Mouse (Mus musculus) embryonic fibroblast, embryonic 13.5 days (primary cell): ENCODE results near the gene Arhgap33.

Source experiments
- CTCF ChIP-seq: IDR thresholded peaks from 2 replicates; pipeline ENCODE4 v1.5.1; 2011; ENCODE audit warnings: mild to moderate bottlenecking, control low read depth, low read length, moderate library complexity, borderline replicate concordance; ENCODE audit not compliant: insufficient read depth
- POLR2A ChIP-seq: IDR thresholded peaks from 2 replicates; pipeline ENCODE4 v1.6.1; 2011; ENCODE audit warnings: low read depth, mild to moderate bottlenecking, control low read depth, low read length, moderate library complexity

- no peak for TF ChIP-seq CTCF
- TF ChIP-seq POLR2A, result no peak
Observed at GRCm38 (mm10) chr7:30572389-30572788, 37.5 kb upstream of the Arhgap33 start.
